Mouse (Mus musculus) common myeloid progenitor, adult 5-6 weeks (primary cell): Measurements from ENCODE around the gene Shroom3. TPM values are rescaled to one million over a fixed set of nuclear protein-coding genes. Genes with fewer than 3 reads are reported as not detected.

Experiments
- ATAC-seq: replicated peaks from 2 replicates; pipeline ENCODE4 v1.8.0; 2016; ENCODE audit warnings: low read depth, mild to moderate bottlenecking, moderate TSS enrichment, inconsistent platforms; ENCODE audit not compliant: poor library complexity, severe bottlenecking
- total RNA-seq: library from RNA; stranded (forward); fragments of 200-1000, 187-1606 nt; gene quantifications from 2 replicates; pipeline ENCODE4 v1.2.3, GENCODE M21; 2017

Gene Shroom3
- total RNA-seq, 1 experiment from 2014 or later, result 0.05 TPM

GRCm38 (mm10) chr5:92841474-92841873 lies 158.2 kb downstream of the Shroom3 start:
- no peak for ATAC-seq

DNA sequence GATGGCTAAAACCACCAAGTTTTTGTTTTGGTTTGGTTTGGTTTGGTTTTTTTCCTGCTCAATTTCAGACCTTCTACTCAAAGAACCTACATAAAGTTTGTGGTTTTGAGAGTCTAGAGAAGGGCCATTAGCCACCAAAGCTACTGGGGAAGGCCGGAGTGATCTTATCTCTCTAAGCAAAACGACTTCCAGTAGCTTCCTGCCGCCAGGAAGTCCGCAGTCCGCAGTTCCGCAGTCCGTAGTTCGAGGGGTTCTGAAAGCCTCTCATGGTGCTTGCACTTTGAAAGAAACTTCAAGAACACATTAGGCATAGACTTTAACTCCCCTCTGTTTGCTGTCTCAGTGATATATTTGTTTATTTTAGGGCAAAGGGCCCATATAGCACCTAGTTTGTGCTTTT lies 159.2 kb downstream of the Shroom3 start:
- ATAC-seq, result peak; percentile 50; the same call in 1 of the 2 replicates

GRCm38 (mm10) chr5:92842881-92843280 lies 159.6 kb downstream of the Shroom3 start:
- ATAC-seq, result no peak

- no peak for ATAC-seq
Measured at GRCm38 (mm10) chr5:92843850-92844785, 160.9 kb downstream of the Shroom3 start.

GRCm38 (mm10) chr5:92849743-92850142 lies 166.5 kb downstream of the Shroom3 start:
- ATAC-seq, result no peak

- ATAC-seq, result no peak
Measured at GRCm38 (mm10) chr5:92850925-92851324, 167.7 kb downstream of the Shroom3 start.

DNA sequence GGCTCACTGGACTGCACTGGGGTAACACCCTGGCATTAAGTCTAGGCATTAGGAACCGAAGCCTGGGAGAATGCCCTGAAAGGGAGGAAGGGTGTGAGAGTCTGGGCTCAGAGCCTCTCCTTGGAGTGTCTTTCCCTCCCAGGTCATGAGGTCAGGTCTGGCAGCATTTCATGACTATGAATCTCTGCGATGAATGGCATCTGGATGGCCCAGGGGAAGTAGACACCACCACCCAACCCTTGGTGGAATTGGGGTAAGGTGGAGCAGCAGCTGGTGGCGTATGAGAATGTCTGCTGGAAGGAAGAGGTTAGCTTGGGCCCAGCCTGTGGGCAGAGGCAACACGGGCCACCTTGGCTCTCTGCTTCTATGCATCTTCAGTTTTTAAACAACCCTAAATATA lies 171.7 kb downstream of the Shroom3 start:
- no peak for ATAC-seq

DNA sequence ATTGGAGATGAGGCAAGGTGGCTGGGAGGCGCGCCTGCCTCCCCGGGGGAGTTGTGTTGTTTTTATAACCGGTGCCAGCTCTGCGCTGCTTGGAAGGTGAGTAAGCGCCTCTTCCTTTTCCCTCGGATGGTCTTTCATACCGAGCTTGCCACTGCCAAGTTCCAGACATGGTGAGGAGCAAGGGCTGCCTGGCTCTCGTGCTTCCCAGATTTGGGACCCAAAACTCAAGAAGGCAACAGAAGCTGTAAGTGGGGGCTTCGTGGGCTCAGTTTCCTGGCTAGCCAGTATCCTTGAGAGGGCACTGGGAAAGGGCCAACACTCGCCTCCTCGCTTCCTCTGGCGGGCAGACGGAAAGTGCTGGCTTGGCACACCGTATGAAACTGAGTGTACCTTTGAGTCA lies 173.1 kb downstream of the Shroom3 start:
- no peak for ATAC-seq

GRCm38 (mm10) chr5:92857177-92857576 lies 173.9 kb downstream of the Shroom3 start:
- ATAC-seq, result no peak

- no peak for ATAC-seq
Measured at GRCm38 (mm10) chr5:92858104-92858503, 174.9 kb downstream of the Shroom3 start.

DNA sequence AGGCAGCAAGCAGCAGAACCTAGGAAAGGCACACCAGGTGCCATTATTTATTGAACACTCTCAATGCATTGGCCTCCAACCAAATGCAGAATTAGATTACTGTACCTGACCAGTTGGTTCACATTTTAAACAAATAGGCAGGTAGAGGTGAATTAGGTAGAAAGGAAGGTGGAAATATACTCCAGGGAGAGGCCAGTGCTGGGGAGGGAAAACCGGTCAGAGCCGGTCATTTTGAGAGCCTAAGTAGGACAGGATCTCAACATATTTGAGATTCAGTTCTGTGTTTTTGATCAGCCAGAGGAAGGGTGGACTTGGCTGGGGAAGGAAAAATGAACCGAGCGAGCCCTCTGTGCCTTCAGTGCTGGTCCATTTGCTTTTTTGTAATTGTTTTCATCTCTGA lies 175.3 kb downstream of the Shroom3 start:
- no peak for ATAC-seq

DNA sequence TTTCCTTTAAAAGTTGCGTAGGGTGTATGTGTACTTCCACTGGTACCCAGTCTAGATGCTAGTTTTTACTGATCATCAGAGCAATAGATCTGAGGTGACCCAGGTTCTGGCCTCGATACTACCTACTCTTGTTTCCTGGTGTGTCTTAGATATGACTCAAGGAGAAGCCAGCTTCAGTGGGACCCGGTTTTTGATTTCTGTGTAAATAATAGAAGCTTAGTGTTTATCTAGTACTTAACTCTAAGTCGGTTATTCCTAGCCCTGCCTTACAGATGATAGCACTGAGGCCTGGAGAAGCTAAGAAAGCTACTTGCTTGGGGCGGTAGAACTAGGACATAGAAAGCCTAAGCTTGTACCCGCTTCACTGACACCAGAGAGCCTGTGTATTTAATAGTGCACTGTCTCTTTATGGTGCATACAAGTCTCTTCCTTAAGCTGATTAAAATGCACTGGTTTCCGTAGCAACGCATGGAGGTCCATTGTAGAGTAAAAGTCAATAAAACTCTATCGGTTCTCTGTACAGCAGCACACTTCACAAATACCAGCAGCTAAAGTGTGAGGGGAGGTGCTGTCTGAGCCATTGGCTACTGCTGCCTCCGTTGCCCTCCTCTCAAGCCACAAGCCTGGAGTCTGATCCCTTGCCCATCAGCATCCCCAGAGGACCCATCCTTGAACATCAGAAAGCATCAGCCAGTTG lies 178.3 kb downstream of the Shroom3 start:
- ATAC-seq, result no peak

DNA sequence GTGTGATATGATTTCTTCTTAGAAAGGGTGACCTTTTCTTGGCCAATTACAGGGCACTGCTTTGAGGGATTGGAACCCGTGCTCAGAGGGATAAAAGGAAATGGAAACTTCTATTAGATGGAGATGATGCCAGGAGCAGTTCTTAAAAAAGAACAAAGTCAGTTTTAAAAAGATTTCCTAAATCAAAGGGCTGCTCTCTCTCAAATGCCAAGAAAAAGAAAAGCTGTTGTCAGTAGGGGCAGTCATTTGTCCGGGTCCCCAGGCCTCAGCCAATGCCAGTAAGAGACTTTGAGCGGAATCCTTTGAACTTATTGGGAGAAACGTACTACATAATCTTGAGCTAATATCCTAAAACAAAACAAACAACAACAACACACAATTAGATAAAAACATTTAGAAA lies 181.9 kb downstream of the Shroom3 start:
- no peak for ATAC-seq

DNA sequence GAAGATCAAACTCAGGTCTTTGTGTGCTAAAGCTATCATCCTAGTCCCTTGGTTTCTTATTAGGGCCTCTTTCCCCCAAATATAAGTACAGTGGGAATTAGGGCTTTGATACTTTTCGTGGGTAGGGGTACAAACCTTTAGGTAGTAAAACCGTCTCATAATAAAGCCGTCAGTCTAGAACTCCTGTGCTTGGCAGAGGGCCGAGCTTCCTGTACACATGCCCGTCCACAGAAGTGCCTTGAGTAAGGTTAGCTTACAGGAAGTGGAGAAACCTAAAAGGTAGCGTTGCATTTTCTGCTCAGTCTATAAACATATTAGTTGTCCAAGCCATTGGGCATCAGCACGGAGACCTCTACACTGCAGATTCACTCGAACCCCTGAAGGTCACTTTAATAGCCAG lies 183.3 kb downstream of the Shroom3 start:
- ATAC-seq, result no peak

- no peak for ATAC-seq
Measured at GRCm38 (mm10) chr5:92867253-92867652, 184.0 kb downstream of the Shroom3 start.

- ATAC-seq, result no peak
Measured at GRCm38 (mm10) chr5:92868231-92868630, 185.0 kb downstream of the Shroom3 start.

GRCm38 (mm10) chr5:92871048-92871447 lies 187.8 kb downstream of the Shroom3 start:
- ATAC-seq, result no peak

GRCm38 (mm10) chr5:92872182-92872581 lies 188.9 kb downstream of the Shroom3 start:
- no peak for ATAC-seq

- ATAC-seq, result no peak
Measured at GRCm38 (mm10) chr5:92872991-92873390, 189.8 kb downstream of the Shroom3 start.

DNA sequence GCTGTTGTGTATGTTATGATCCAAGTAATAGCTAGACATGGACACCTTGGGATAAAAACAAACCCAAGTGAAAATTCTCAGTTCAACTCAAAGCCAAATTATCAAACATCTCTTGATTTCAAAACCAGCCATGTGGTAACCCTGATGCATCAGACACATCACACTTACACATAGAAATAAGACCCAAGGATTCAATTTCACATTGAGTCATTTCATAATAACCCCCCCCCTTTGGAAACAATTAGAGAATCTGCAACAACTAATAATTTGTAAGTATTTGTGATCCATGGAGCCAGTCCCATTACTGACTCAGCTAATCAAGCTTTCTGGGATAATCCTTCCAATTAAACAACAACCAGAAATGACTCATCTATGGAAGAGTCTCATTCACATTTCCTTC lies 190.3 kb downstream of the Shroom3 start:
- no peak for ATAC-seq

GRCm38 (mm10) chr5:92875836-92876235 lies 192.6 kb downstream of the Shroom3 start:
- no peak for ATAC-seq
